In the genomic region with DNA sequence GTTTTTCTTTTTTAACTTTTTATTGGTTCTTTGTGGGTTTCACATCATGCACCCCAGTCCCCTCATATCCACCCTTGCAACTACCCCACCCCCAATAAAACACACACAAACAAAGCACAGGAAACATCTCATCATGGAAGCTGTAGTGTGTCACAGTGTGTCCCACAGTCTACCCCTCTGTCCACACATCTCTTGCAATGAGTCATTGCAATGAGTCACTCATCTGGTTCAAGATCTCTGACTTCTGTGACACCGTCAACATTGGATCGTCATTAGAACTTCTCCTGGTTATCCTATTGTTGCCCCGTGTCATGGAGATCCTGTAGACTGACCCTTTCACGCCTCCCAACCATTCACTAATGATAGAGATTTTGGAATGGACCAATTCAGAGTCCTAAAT, we compare ENCODE assay signal across 12 mouse cellular contexts. TPM values are rescaled to one million over a fixed set of nuclear protein-coding genes. Genes with fewer than 3 reads are reported as not detected.
"Had no signal": no experiment of that assay in that cellular context is flagged by ENCODE, and none has a peak within 500 bp of the region (broad histone marks: within the 10 kb centered on the region; RNA-seq: fewer than 3 reads in every experiment).

No protein-coding gene starts in this region.

- DNase-seq: layer of hippocampus, adult 9-11 months; liver, embryonic 13.5 days; thymus, adult 18-20 months; thymus, postnatal 36 days had no signal

- ATAC-seq: midbrain, embryonic 13.5 days; midbrain, embryonic 16.5 days had no signal

RNA-seq across cellular contexts. Expression of a gene that starts 50.3 kb away (rescaled TPM):
- total RNA-seq: left cerebral cortex, adult 18-20 months had no signal
- polyA plus RNA-seq: large intestine, adult 2 months; macrophage; neural tube, embryonic 11.5 days; small intestine, adult 2 months; spleen, adult 2 months had no signal
